Mouse (Mus musculus) embryonic facial prominence, embryonic 13.5 days (tissue): ENCODE measurements around the gene Scgb2b17. TPM values are rescaled to one million over a fixed set of nuclear protein-coding genes. Genes with fewer than 3 reads are reported as not detected.
"Not testable (repeated sequence)": the region's sequence is repeated elsewhere in the genome, so short reads cannot be mapped to it uniquely, and the experiment has no call there.

ENCODE experiments used
- ATAC-seq: fragments of 200-750 bp; cut with Nextera tagmentation; 2 replicates; pipeline ENCODE4 v1.8.0; 2017; ENCODE audit warnings: low read depth; ENCODE audit not compliant: insufficient number of reproducible peaks, insufficient read depth, low FRiP score, low TSS enrichment
- H3K27ac ChIP-seq: fragments of 300-500 bp; sonication (generic); 2 replicates; pipeline ENCODE4 v1.5.1; 2015; ENCODE audit warnings: moderate library complexity, mild to moderate bottlenecking, inconsistent platforms
- H3K27me3 ChIP-seq: fragments of 300-500 bp; sonication (generic); 2 replicates; pipeline ENCODE4 v1.6.1; 2015; ENCODE audit warnings: mild to moderate bottlenecking, inconsistent platforms
- H3K36me3 ChIP-seq: fragments of 300-500 bp; sonication (generic); 2 replicates; pipeline ENCODE4 v1.6.1; 2015; ENCODE audit warnings: mild to moderate bottlenecking, inconsistent platforms
- H3K4me1 ChIP-seq: fragments of 300-500 bp; sonication (generic); 2 replicates; pipeline ENCODE4 v1.6.1; 2015; ENCODE audit warnings: inconsistent platforms
- H3K4me2 ChIP-seq: fragments of 300-500 bp; sonication (generic); 2 replicates; pipeline ENCODE4 v1.6.1; 2015; ENCODE audit warnings: moderate library complexity, mild to moderate bottlenecking, inconsistent platforms
- H3K4me3 ChIP-seq: fragments of 300-500 bp; sonication (generic); 2 replicates; pipeline ENCODE4 v1.5.1; 2015; ENCODE audit warnings: mild to moderate bottlenecking, inconsistent platforms
- H3K9ac ChIP-seq: fragments of 300-500 bp; sonication (generic); 2 replicates; pipeline ENCODE4 v1.6.1; 2015; ENCODE audit warnings: mild to moderate bottlenecking, inconsistent platforms
- H3K9me3 ChIP-seq: fragments of 300-500 bp; sonication (generic); 2 replicates; pipeline ENCODE4 v1.6.1; 2016; ENCODE audit warnings: inconsistent platforms
- polyA plus RNA-seq: library from polyadenylated mRNA; unstranded; fragments of >200 nt; fragmentation: Nextera tagmentation; extraction: Ambion mirVana; gene quantifications from 2 replicates; pipeline ENCODE4 v1.2.1, GENCODE M21; 2015

Scgb2b17 gene
- polyA plus RNA-seq, result not detected in 2 replicates

GRCm38 (mm10) chr7:33056461-33056860, at the start of gene Scgb2b17:
Gene Scgb2b17, minus strand, starts transcription at chr7:33056561.
- not testable (repeated sequence) for H3K27me3 ChIP-seq, H3K4me1 ChIP-seq, ATAC-seq, H3K4me3 ChIP-seq, H3K27ac ChIP-seq, H3K9ac ChIP-seq, H3K36me3 ChIP-seq, H3K9me3 ChIP-seq, H3K4me2 ChIP-seq

GRCm38 (mm10) chr7:33063149-33063548, 6.8 kb upstream of the Scgb2b17 start, which contains the start of gene Scgb1b17:
Gene Scgb1b17, plus strand, starts transcription at chr7:33063449.
- not testable (repeated sequence) for H3K4me3 ChIP-seq, H3K27ac ChIP-seq, H3K9ac ChIP-seq, H3K4me1 ChIP-seq, H3K27me3 ChIP-seq, H3K4me2 ChIP-seq, H3K36me3 ChIP-seq, ATAC-seq, H3K9me3 ChIP-seq

Other genes with a start within 250 kb of the Scgb2b17 start
- gene Scgb2b15, start 226.9 kb downstream of the Scgb2b17 start, polyA plus RNA-seq, result not detected in 2 replicates
- not detected in 2 replicates for gene Scgb1b15, start 220.0 kb downstream of the Scgb2b17 start, polyA plus RNA-seq
- not detected in 2 replicates for gene Scgb1b17, start 6.9 kb upstream of the Scgb2b17 start, polyA plus RNA-seq
- not detected in 2 replicates for gene Scgb2b18, start 117.3 kb upstream of the Scgb2b17 start, polyA plus RNA-seq
- gene Scgb1b18, start 129.0 kb upstream of the Scgb2b17 start, polyA plus RNA-seq, result not detected in 2 replicates
- not detected in 2 replicates for gene Scgb2b19, start 223.8 kb upstream of the Scgb2b17 start, polyA plus RNA-seq
- gene Scgb1b19, start 230.7 kb upstream of the Scgb2b17 start, polyA plus RNA-seq, result not detected in 2 replicates